Mouse (Mus musculus): ENCODE data around the gene Zfp808. TPM values are rescaled to one million over a fixed set of nuclear protein-coding genes. Genes with fewer than 3 reads are reported as not detected.
"Not testable (repeated sequence)": the region's sequence is repeated elsewhere in the genome, so short reads cannot be mapped to it uniquely, and the experiment has no call there.

The Zfp808 gene
- polyA plus RNA-seq, 1 experiment from 2014 or later = 13.6 TPM

DNA sequence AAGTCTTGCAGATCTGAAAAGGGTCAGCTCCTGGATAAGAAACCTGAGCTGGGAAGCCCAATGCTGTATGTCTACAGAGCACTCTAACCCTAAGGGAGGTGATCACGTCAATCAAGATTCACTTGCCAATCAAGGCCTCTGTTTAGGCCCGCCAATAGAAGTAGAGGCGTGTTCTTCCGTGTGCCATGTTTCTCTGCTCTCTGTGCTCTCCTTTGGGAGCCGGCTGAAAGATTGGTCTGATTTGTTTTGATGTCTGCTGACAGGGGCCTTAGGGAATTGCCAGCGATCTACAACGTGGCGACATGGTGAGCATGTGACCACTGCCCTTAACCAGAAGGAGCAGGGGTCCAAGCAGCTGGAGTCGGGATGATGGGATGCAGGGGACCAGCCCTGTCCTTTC lies 125.5 kb downstream of the Zfp808 start:
- not testable (repeated sequence) for ATAC-seq (ENCODE audit: insufficient number of reproducible peaks, insufficient read depth, low FRiP score, low read depth); H3K27ac ChIP-seq (ENCODE audit: low read length); H3K9me3 ChIP-seq (ENCODE audit: control insufficient read depth, low read depth, low read length); H3K9ac ChIP-seq (replicated peaks; ENCODE audit: low read depth, low read length); H3K4me1 ChIP-seq (ENCODE audit: control insufficient read depth, insufficient read depth, low read length); H3K4me3 ChIP-seq (ENCODE audit: low read depth, low read length); H3K27me3 ChIP-seq (ENCODE audit: control insufficient read depth, insufficient read depth, low read length); H3K36me3 ChIP-seq (ENCODE audit: control insufficient read depth, insufficient read depth, low read length); H3K4me2 ChIP-seq (replicated peaks; ENCODE audit: low read depth, low read length)
- whole genome bisulfite sequencing = 79% methylated on average over 9 of the region's 9 CpGs

DNA sequence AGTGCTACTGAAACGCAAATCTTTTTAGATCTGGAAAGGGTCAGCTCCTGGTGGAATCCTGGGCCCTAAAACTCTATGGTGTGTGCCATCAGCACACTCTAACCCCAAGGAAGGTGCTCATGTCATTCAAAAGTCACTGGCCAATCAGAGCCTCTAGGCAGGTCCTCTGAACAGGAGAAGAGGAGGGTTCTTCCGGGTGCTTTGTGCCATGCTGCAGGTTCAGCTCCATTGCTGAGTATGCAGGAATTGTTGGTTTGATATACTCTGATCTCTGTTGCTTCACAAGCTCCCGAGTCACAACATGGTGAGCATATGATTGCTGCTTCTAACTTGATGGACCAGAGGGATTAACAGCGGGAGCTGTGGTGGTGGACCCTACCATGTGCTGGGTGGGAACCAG lies 133.7 kb downstream of the Zfp808 start:
- no peak overlapping the region for H3K27ac ChIP-seq (ENCODE audit: low read length)
- H3K27me3 ChIP-seq (ENCODE audit: control insufficient read depth, insufficient read depth, low read length) = no peaks in the 10 kb centered on the region
- WGBS = 82% methylated on average over 4 of the region's 4 CpGs
- no peaks in the 10 kb centered on the region for H3K4me1 ChIP-seq (ENCODE audit: control insufficient read depth, insufficient read depth, low read length)
- ATAC-seq (ENCODE audit: insufficient number of reproducible peaks, insufficient read depth, low FRiP score, low read depth) = no peak
- H3K9ac ChIP-seq (replicated peaks; ENCODE audit: low read depth, low read length) = no peak overlapping the region
- H3K36me3 ChIP-seq (ENCODE audit: control insufficient read depth, insufficient read depth, low read length) = no peaks in the 10 kb centered on the region
- no peaks in the 10 kb centered on the region; the same call in 1 of the 2 replicates for H3K9me3 ChIP-seq (ENCODE audit: control insufficient read depth, low read depth, low read length)
- H3K4me3 ChIP-seq (ENCODE audit: low read depth, low read length) = no peak overlapping the region
- no peak overlapping the region for H3K4me2 ChIP-seq (replicated peaks; ENCODE audit: low read depth, low read length)
